Mouse (Mus musculus): ENCODE data around the gene Mrpl1.

DNA sequence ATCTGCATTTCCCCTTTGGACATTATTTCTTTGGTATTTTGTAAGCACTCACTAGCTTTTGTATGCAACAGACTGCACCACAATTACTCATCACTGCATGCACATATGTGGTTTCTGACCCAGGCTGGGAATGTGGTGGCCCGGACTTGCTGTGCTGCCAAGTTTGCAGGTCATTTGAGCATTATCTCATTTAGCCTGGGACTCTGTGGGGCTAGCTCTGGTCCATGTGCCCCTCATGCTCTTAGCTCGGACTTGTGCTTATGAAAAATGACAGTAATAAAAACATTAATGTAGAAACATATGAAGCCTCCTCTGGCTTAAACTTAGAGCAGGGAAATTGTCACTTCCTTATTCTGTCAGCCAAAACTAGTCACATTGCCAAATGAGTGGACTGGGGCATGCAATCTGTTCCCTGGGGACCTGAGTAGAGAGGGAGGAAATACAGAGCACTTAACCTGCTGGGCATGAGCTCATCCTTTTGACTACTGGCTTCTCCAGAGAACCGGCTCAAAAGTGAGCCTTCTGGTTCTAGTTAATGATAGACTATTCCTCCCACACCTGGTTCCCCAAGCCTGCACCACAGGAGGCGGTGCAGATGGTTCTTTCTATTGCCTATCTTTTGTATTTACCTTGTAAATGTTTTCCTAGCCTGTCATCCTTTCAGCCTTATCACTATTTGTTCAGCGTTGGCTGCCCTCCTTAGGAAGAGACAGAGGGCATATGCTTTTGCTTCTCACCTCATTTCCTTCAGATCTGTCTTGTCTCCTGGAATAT is 12.7 kb downstream of the Mrpl1 start:
- no peak for TF ChIP-seq CTCF (IDR thresholded peaks at IDR 0.05; ENCODE audit: extremely low read depth, insufficient read length, insufficient replicate concordance, low read depth, low read length)
- TF ChIP-seq POLR2A (IDR thresholded peaks at IDR 0.05; ENCODE audit: low read depth, low read length), result no peak

All from small intestine, adult 2 months (tissue).